Mouse (Mus musculus): ENCODE measurements at regions not wholly inside any gene's neighbourhood (a gene's known extent, or its start where the extent isn't known, plus 50 kb on each side); places are given as distances from the start of the nearest gene placed in this dataset.
A peak's percentile ranks its signal among the peaks of the same experiment; 100 is the strongest.

- TF ChIP-seq CTCF (IDR thresholded peaks at IDR 0.05; ENCODE audit: control insufficient read depth, insufficient read depth, insufficient replicate concordance, low read depth, low read length) (no peak), POLR2A (IDR thresholded peaks at IDR 0.05; ENCODE audit: control insufficient read depth, low read depth, low read length) (no peak)
- H3K36me3 ChIP-seq (ENCODE audit: control insufficient read depth, insufficient read depth, low read length), result no peaks in the 10 kb centered on the region
- peak overlapping the region; percentile 21 for H3K4me3 ChIP-seq (ENCODE audit: control insufficient read depth, low read depth, low read length)
- H3K27ac ChIP-seq (ENCODE audit: control insufficient read depth, insufficient read depth, low read depth, low read length), result no peak overlapping the region
- H3K27me3 ChIP-seq (ENCODE audit: control insufficient read depth, insufficient read depth, low read length), result no peaks in the 10 kb centered on the region; the same call in 1 of the 2 replicates
- peaks cover 13% of the 10 kb centered on the region for H3K4me1 ChIP-seq (ENCODE audit: control insufficient read depth, insufficient read depth, low read length)
These were observed 577.7 kb upstream of the Gm10131 start for GRCm38 (mm10) chr8:34689049-34689824.

- TF ChIP-seq POLR2A (IDR thresholded peaks at IDR 0.05; ENCODE audit: control insufficient read depth, low read depth, low read length) (no peak), CTCF (IDR thresholded peaks at IDR 0.05; ENCODE audit: control insufficient read depth, insufficient read depth, insufficient replicate concordance, low read depth, low read length) (no peak)
- Histone ChIP-seq H3K27ac (ENCODE audit: control insufficient read depth, insufficient read depth, low read depth, low read length) (no peak overlapping the region), H3K36me3 (ENCODE audit: control insufficient read depth, insufficient read depth, low read length) (no peaks in the 10 kb centered on the region), H3K4me1 (ENCODE audit: control insufficient read depth, insufficient read depth, low read length) (peaks cover 13% of the 10 kb centered on the region), H3K27me3 (ENCODE audit: control insufficient read depth, insufficient read depth, low read length) (no peaks in the 10 kb centered on the region; the same call in 1 of the 2 replicates), H3K4me3 (ENCODE audit: control insufficient read depth, low read depth, low read length) (peak overlapping the region; percentile 36; the same call in 1 of the 2 replicates)
These were observed 577.0 kb upstream of the Gm10131 start for GRCm38 (mm10) chr8:34688396-34689048.

GRCm38 (mm10) chr8:34686371-34686770 lies 574.8 kb upstream of the Gm10131 start:
- TF ChIP-seq POLR2A (IDR thresholded peaks at IDR 0.05; ENCODE audit: control insufficient read depth, low read depth, low read length) (no peak), CTCF (IDR thresholded peaks at IDR 0.05; ENCODE audit: control insufficient read depth, insufficient read depth, insufficient replicate concordance, low read depth, low read length) (no peak)
- Histone ChIP-seq H3K4me3 (ENCODE audit: control insufficient read depth, low read depth, low read length) (no peak overlapping the region), H3K27me3 (ENCODE audit: control insufficient read depth, insufficient read depth, low read length) (no peaks in the 10 kb centered on the region; the same call in 1 of the 2 replicates), H3K27ac (ENCODE audit: control insufficient read depth, insufficient read depth, low read depth, low read length) (no peak overlapping the region), H3K4me1 (ENCODE audit: control insufficient read depth, insufficient read depth, low read length) (peaks cover 13% of the 10 kb centered on the region), H3K36me3 (ENCODE audit: control insufficient read depth, insufficient read depth, low read length) (no peaks in the 10 kb centered on the region)

GRCm38 (mm10) chr8:34684683-34685082 lies 573.1 kb upstream of the Gm10131 start:
- no peaks in the 10 kb centered on the region for H3K36me3 ChIP-seq (ENCODE audit: control insufficient read depth, insufficient read depth, low read length)
- H3K27ac ChIP-seq (ENCODE audit: control insufficient read depth, insufficient read depth, low read depth, low read length), result no peak overlapping the region
- H3K4me3 ChIP-seq (ENCODE audit: control insufficient read depth, low read depth, low read length), result no peak overlapping the region
- TF ChIP-seq POLR2A (IDR thresholded peaks at IDR 0.05; ENCODE audit: control insufficient read depth, low read depth, low read length), result no peak
- no peak for TF ChIP-seq CTCF (IDR thresholded peaks at IDR 0.05; ENCODE audit: control insufficient read depth, insufficient read depth, insufficient replicate concordance, low read depth, low read length)
- H3K4me1 ChIP-seq (ENCODE audit: control insufficient read depth, insufficient read depth, low read length), result peaks cover 12% of the 10 kb centered on the region
- no peaks in the 10 kb centered on the region; the same call in 1 of the 2 replicates for H3K27me3 ChIP-seq (ENCODE audit: control insufficient read depth, insufficient read depth, low read length)

- H3K27me3 ChIP-seq (ENCODE audit: control insufficient read depth, insufficient read depth, low read length), result no peaks in the 10 kb centered on the region
- no peaks in the 10 kb centered on the region for H3K36me3 ChIP-seq (ENCODE audit: control insufficient read depth, insufficient read depth, low read length)
- H3K27ac ChIP-seq (ENCODE audit: control insufficient read depth, insufficient read depth, low read depth, low read length), result no peak overlapping the region
- peaks cover 4% of the 10 kb centered on the region for H3K4me1 ChIP-seq (ENCODE audit: control insufficient read depth, insufficient read depth, low read length)
- TF ChIP-seq POLR2A (IDR thresholded peaks at IDR 0.05; ENCODE audit: control insufficient read depth, low read depth, low read length) (no peak), CTCF (IDR thresholded peaks at IDR 0.05; ENCODE audit: control insufficient read depth, insufficient read depth, insufficient replicate concordance, low read depth, low read length) (no peak)
- no peak overlapping the region for H3K4me3 ChIP-seq (ENCODE audit: control insufficient read depth, low read depth, low read length)
These were observed 571.6 kb upstream of the Gm10131 start for GRCm38 (mm10) chr8:34683173-34683572.

- no peaks in the 10 kb centered on the region for H3K36me3 ChIP-seq (ENCODE audit: control insufficient read depth, insufficient read depth, low read length)
- no peak overlapping the region for H3K4me3 ChIP-seq (ENCODE audit: control insufficient read depth, low read depth, low read length)
- H3K27ac ChIP-seq (ENCODE audit: control insufficient read depth, insufficient read depth, low read depth, low read length), result no peak overlapping the region
- TF ChIP-seq CTCF (IDR thresholded peaks at IDR 0.05; ENCODE audit: control insufficient read depth, insufficient read depth, insufficient replicate concordance, low read depth, low read length) (no peak), POLR2A (IDR thresholded peaks at IDR 0.05; ENCODE audit: control insufficient read depth, low read depth, low read length) (no peak)
- peaks cover 4% of the 10 kb centered on the region for H3K4me1 ChIP-seq (ENCODE audit: control insufficient read depth, insufficient read depth, low read length)
- no peaks in the 10 kb centered on the region for H3K27me3 ChIP-seq (ENCODE audit: control insufficient read depth, insufficient read depth, low read length)
These were observed 570.7 kb upstream of the Gm10131 start for GRCm38 (mm10) chr8:34682221-34682620.

- Histone ChIP-seq H3K4me1 (ENCODE audit: control insufficient read depth, insufficient read depth, low read length) (peaks cover 4% of the 10 kb centered on the region), H3K36me3 (ENCODE audit: control insufficient read depth, insufficient read depth, low read length) (no peaks in the 10 kb centered on the region), H3K27me3 (ENCODE audit: control insufficient read depth, insufficient read depth, low read length) (no peaks in the 10 kb centered on the region), H3K4me3 (ENCODE audit: control insufficient read depth, low read depth, low read length) (peak overlapping the region; percentile 20), H3K27ac (ENCODE audit: control insufficient read depth, insufficient read depth, low read depth, low read length) (no peak overlapping the region)
- TF ChIP-seq CTCF (IDR thresholded peaks at IDR 0.05; ENCODE audit: control insufficient read depth, insufficient read depth, insufficient replicate concordance, low read depth, low read length) (no peak), POLR2A (IDR thresholded peaks at IDR 0.05; ENCODE audit: control insufficient read depth, low read depth, low read length) (no peak)
These were observed 568.2 kb upstream of the Gm10131 start for GRCm38 (mm10) chr8:34679565-34680291.

Measured in testis, adult 2 months (tissue).